Mouse (Mus musculus): ENCODE results near the gene Tmem198b. TPM values are rescaled to one million over a fixed set of nuclear protein-coding genes. Genes with fewer than 3 reads are reported as not detected.
"Not testable (repeated sequence)": the region's sequence is repeated elsewhere in the genome, so short reads cannot be mapped to it uniquely, and the experiment has no call there.

The Tmem198b gene
- polyA plus RNA-seq, 1 experiment from 2014 or later = 16.9 TPM

DNA sequence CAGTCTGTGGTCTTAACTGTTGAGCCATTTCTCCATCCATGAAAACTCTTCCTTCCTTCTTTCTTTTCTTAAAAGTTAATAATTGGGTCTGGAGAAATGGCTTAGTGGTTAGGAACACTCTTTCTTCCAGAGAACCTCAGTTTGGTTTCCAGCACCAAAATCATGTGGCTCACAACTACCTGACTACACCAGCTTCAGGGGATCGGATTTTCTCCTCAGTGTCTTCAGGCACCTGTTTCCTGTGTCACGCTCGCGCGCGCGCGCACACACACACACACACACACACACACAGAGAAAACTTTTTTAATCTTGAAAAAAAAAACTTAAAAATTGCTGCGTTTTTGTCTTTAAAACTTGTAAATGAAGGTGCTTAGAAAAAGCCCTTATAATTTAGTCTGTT lies 19.7 kb upstream of the Tmem198b start:
- Histone ChIP-seq H3K4me1 (ENCODE audit: control insufficient read depth, insufficient read depth, low read length) (peaks cover 4% of the 10 kb centered on the region), H3K4me2 (ENCODE audit: low read depth) (no peak overlapping the region), H3K27ac (ENCODE audit: low read depth, low read length) (no peak overlapping the region), H3K4me3 (ENCODE audit: low read depth, low read length) (no peak overlapping the region), H3K27me3 (ENCODE audit: control insufficient read depth, insufficient read depth, low read length) (no peaks in the 10 kb centered on the region), H3K9ac (ENCODE audit: low read length) (no peak overlapping the region), H3K36me3 (ENCODE audit: control insufficient read depth, insufficient read depth, low read length) (no peaks in the 10 kb centered on the region; the same call in none of the 2 replicates), H3K9me3 (ENCODE audit: control insufficient read depth, low read length) (no peaks in the 10 kb centered on the region)
- DNase-seq (ENCODE audit: low spot score) (no peak), ATAC-seq (ENCODE audit: insufficient read depth, low FRiP score, low TSS enrichment) (no peak)
- WGBS = 96% methylated on average over 9 of the region's 9 CpGs

DNA sequence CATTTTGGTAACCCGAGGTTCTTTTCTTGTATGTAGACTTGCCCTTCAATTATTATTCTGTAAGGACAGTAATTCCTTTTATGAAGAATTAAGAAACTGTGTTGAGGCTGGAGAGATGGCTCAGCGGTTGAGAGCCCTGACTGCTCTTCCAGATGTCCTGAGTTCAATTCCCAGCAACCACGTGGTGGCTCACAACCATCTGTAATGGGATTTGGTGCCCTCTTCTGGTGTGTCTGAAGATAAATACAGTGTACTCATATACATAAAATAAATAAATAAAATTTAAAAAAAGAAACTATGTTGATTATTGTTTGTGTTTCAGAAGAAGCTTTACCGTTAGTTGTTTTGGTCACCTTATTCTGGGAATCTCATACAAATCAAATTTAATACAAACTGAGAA lies 18.9 kb upstream of the Tmem198b start:
- peak overlapping the region; percentile 67; the same call in 1 of the 2 replicates for H3K4me2 ChIP-seq (ENCODE audit: low read depth)
- DNase-seq (ENCODE audit: low spot score); H3K4me3 ChIP-seq (ENCODE audit: low read depth, low read length); H3K27me3 ChIP-seq (ENCODE audit: control insufficient read depth, insufficient read depth, low read length); H3K36me3 ChIP-seq (ENCODE audit: control insufficient read depth, insufficient read depth, low read length); ATAC-seq (ENCODE audit: insufficient read depth, low FRiP score, low TSS enrichment); H3K4me1 ChIP-seq (ENCODE audit: control insufficient read depth, insufficient read depth, low read length); H3K9ac ChIP-seq (ENCODE audit: low read length); H3K27ac ChIP-seq (ENCODE audit: low read depth, low read length); H3K9me3 ChIP-seq (ENCODE audit: control insufficient read depth, low read length): not testable (repeated sequence)
- 74% methylated on average over 4 of the region's 4 CpGs for WGBS

DNA sequence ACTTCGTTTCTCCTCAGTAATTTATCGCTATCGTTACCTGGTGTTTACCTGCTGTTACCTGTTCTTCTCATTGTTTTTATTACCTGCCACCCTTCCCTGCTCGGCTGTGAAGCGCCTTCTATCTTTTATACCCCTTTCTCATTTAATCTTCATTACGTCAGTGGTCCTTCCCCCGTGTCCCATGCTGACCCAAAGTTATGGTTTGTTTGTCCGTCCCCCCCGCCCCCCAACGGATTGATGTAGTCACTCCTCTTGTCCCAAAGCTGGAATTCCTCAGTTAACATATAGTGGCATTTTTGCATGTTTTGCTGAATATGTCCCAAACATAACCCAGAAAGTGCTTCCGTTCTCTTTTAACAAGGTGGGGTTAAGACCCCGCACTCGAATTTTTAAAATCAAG lies 18.0 kb upstream of the Tmem198b start:
- no peak overlapping the region for H3K27ac ChIP-seq (ENCODE audit: low read depth, low read length)
- WGBS = 7% methylated on average over 13 of the region's 13 CpGs
- H3K4me3 ChIP-seq (ENCODE audit: low read depth, low read length) = peak overlapping the region; percentile 88
- no peak for DNase-seq (ENCODE audit: low spot score)
- peaks cover 4% of the 10 kb centered on the region for H3K4me1 ChIP-seq (ENCODE audit: control insufficient read depth, insufficient read depth, low read length)
- no peaks in the 10 kb centered on the region for H3K27me3 ChIP-seq (ENCODE audit: control insufficient read depth, insufficient read depth, low read length)
- H3K4me2 ChIP-seq (ENCODE audit: low read depth) = peak overlapping the region; percentile 67
- peak; percentile 3; the same call in 1 of the 2 replicates for ATAC-seq (ENCODE audit: insufficient read depth, low FRiP score, low TSS enrichment)
- H3K36me3 ChIP-seq (ENCODE audit: control insufficient read depth, insufficient read depth, low read length) = no peaks in the 10 kb centered on the region; the same call in none of the 2 replicates
- H3K9ac ChIP-seq (ENCODE audit: low read length) = peak overlapping the region; percentile 77
- H3K9me3 ChIP-seq (ENCODE audit: control insufficient read depth, low read length) = no peaks in the 10 kb centered on the region

DNA sequence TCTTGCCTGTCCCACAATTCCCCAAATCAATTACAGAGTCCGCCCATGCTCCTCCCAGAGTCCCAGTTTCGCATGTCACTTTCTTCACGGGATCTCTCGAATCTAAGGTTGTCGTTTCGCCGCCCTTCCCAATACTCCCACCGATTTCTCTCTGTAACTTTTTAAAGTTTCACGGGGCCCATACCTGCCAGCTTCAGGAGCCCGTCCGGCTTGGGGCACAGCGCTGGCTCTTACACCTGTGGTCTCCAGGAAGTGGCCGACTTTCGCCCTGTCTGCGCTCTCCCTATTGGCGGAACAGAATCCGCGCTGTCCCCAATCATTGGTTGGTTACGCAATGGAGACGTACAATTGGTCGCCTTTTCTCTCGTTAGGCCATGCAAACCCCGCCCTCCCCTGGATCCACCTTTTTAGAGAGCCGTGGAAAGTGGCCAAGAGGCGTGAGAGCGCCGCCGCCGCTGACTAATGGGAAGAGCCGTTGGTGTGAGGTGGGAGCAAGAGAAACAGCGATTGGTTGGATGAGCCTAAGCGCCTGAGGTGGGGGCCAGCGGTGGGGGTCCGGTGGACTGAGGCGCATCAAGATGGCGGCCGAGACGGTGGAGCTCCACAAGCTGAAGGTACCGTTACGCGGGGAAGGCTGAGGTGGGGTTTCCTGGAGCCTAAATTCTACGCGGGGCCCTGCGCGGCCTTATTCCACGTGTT lies 17.3 kb upstream of the Tmem198b start, which contains the start of gene Ormdl2:
Gene Ormdl2 (minus strand): TSS at position 288 of the 699 bp plus-strand sequence.
- peak; percentile 99 for DNase-seq (ENCODE audit: low spot score)
- no peaks in the 10 kb centered on the region for H3K9me3 ChIP-seq (ENCODE audit: control insufficient read depth, low read length)
- H3K27ac ChIP-seq (ENCODE audit: low read depth, low read length) = no peak within 1 kb of the TSS
- peak; percentile 100 for ATAC-seq (ENCODE audit: insufficient read depth, low FRiP score, low TSS enrichment)
- H3K9ac ChIP-seq (ENCODE audit: low read length) = peak within 1 kb of the TSS; percentile 77
- peaks cover 4% of the 10 kb centered on the region for H3K4me1 ChIP-seq (ENCODE audit: control insufficient read depth, insufficient read depth, low read length)
- peaks cover 1% of the 10 kb centered on the region for H3K36me3 ChIP-seq (ENCODE audit: control insufficient read depth, insufficient read depth, low read length)
- peak within 1 kb of the TSS; percentile 88 for H3K4me3 ChIP-seq (ENCODE audit: low read depth, low read length)
- WGBS = under 1% methylated on average over 46 of the region's 46 CpGs
- H3K27me3 ChIP-seq (ENCODE audit: control insufficient read depth, insufficient read depth, low read length) = no peaks in the 10 kb centered on the region
- peak within 1 kb of the TSS; percentile 67 for H3K4me2 ChIP-seq (ENCODE audit: low read depth)

DNA sequence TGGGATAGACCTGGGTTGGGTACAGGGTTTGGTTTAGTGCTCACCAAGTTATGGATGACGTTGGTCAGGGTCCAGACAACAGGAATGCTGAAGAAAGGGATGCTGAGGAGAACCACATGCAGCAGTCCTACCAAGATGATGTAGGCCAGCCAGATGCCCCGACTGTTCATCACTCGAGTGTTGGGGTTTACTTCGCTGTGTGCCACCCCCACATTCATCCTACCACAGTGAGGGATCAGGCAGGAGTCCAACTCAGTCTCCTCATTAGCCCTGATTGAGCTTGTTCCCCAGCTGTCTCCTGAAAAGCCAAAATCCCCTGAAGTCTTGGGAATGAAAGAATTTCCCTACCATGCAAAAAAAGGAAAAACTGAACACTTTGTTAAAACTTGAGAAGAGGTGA lies 16.0 kb upstream of the Tmem198b start:
- peaks cover 6% of the 10 kb centered on the region for H3K36me3 ChIP-seq (ENCODE audit: control insufficient read depth, insufficient read depth, low read length)

DNA sequence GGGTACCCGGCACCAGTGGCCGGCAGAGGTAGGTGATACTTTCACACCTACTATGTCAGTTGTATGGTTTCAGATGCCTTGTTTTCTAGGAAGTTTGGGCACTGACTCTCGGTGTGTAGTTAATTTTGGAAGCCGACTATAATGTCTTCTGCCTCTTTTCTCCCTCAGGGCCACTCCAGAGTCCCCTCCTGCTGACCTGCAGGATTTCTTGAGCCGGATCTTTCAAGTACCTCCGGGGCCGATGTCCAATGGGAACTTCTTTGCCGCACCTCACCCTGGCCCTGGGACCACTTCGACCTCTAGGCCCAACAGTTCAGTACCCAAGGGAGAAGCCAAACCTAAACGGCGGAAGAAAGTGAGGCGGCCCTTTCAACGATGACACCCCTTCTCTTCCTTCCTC lies 12.9 kb upstream of the Tmem198b start, which contains the start of gene Sarnp:
Gene Sarnp (plus strand): TSS at position 301 of the 400 bp plus-strand sequence.
- DNase-seq (ENCODE audit: low spot score) (no peak), ATAC-seq (ENCODE audit: insufficient read depth, low FRiP score, low TSS enrichment) (no peak)
- H3K27ac ChIP-seq (ENCODE audit: low read depth, low read length) = no peak within 1 kb of the TSS
- no peak within 1 kb of the TSS for H3K4me2 ChIP-seq (ENCODE audit: low read depth)
- no peak within 1 kb of the TSS for H3K4me3 ChIP-seq (ENCODE audit: low read depth, low read length)
- H3K4me1 ChIP-seq (ENCODE audit: control insufficient read depth, insufficient read depth, low read length) = no peaks in the 10 kb centered on the region
- H3K27me3 ChIP-seq (ENCODE audit: control insufficient read depth, insufficient read depth, low read length) = no peaks in the 10 kb centered on the region
- H3K36me3 ChIP-seq (ENCODE audit: control insufficient read depth, insufficient read depth, low read length) = peaks cover 10% of the 10 kb centered on the region
- no peak within 1 kb of the TSS for H3K9ac ChIP-seq (ENCODE audit: low read length)
- WGBS = 89% methylated on average over 13 of the region's 13 CpGs
- no peaks in the 10 kb centered on the region for H3K9me3 ChIP-seq (ENCODE audit: control insufficient read depth, low read length)

More for the DNA sequence above, 16.0 kb upstream of the Tmem198b start:
- ATAC-seq (ENCODE audit: insufficient read depth, low FRiP score, low TSS enrichment) (no peak), DNase-seq (ENCODE audit: low spot score) (no peak)
- Histone ChIP-seq H3K9ac (ENCODE audit: low read length) (no peak overlapping the region), H3K4me3 (ENCODE audit: low read depth, low read length) (no peak overlapping the region), H3K4me2 (ENCODE audit: low read depth) (no peak overlapping the region), H3K27me3 (ENCODE audit: control insufficient read depth, insufficient read depth, low read length) (no peaks in the 10 kb centered on the region), H3K27ac (ENCODE audit: low read depth, low read length) (no peak overlapping the region), H3K4me1 (ENCODE audit: control insufficient read depth, insufficient read depth, low read length) (peaks cover 4% of the 10 kb centered on the region), H3K9me3 (ENCODE audit: control insufficient read depth, low read length) (no peaks in the 10 kb centered on the region)
- WGBS = 88% methylated on average over 4 of the region's 4 CpGs

DNA sequence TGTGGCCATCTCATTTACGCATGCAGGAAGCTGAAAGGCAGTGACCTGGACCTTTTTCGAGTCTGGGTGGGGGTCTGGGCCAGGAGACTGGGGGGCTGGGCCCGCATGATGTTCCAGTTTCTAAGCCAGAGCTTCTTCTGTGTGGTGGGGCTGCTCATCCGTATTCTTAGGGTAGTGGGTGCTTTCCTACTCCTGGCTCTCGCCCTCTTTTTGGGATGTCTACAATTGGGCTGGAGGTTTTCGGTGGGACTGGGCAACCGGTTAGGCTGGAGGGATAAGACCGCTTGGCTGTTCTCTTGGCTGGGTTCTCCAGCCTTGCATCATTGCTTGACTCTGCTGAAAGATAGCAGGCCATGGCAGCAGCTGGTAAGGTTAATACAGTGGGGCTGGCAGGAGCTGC lies 2.8 kb upstream of the Tmem198b start:
- WGBS = 94% methylated on average over 8 of the region's 8 CpGs
- ATAC-seq (ENCODE audit: insufficient read depth, low FRiP score, low TSS enrichment) = no peak

DNA sequence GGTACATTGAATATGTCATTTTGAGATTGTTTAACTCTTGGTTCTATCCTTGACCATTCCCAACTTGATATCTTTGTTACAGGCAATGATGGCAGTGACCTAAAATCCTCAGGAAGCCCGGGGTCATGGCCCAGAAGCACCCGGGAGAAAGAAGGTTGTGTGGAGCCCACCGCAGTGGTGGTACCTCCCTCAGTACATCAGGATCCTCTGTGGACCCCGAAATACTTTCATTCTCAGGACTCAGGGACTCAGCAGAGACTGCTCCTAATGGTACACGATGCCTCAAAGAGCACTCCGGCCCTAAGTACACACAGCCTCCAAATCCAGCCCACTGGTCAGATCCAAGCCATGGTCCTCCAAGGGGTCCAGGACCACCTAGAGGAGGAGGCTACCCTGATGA lies 1.9 kb upstream of the Tmem198b start:
- Histone ChIP-seq H3K4me2 (ENCODE audit: low read depth) (peak overlapping the region; percentile 90), H3K36me3 (ENCODE audit: control insufficient read depth, insufficient read depth, low read length) (peaks cover 4% of the 10 kb centered on the region; the same call in 1 of the 2 replicates), H3K9ac (ENCODE audit: low read length) (peak overlapping the region; percentile 83), H3K9me3 (ENCODE audit: control insufficient read depth, low read length) (no peaks in the 10 kb centered on the region), H3K4me3 (ENCODE audit: low read depth, low read length) (peak overlapping the region; percentile 76), H3K27ac (ENCODE audit: low read depth, low read length) (no peak overlapping the region), H3K4me1 (ENCODE audit: control insufficient read depth, insufficient read depth, low read length) (peaks cover 24% of the 10 kb centered on the region), H3K27me3 (ENCODE audit: control insufficient read depth, insufficient read depth, low read length) (no peaks in the 10 kb centered on the region)
- ATAC-seq (ENCODE audit: insufficient read depth, low FRiP score, low TSS enrichment) = no peak
- 64% methylated on average over 6 of the region's 6 CpGs for WGBS
- DNase-seq (ENCODE audit: low spot score) = no peak

More for the DNA sequence above, 2.8 kb upstream of the Tmem198b start:
- Histone ChIP-seq H3K4me2 (ENCODE audit: low read depth) (peak overlapping the region; percentile 30), H3K4me1 (ENCODE audit: control insufficient read depth, insufficient read depth, low read length) (peaks cover 24% of the 10 kb centered on the region), H3K4me3 (ENCODE audit: low read depth, low read length) (no peak overlapping the region), H3K36me3 (ENCODE audit: control insufficient read depth, insufficient read depth, low read length) (no peaks in the 10 kb centered on the region; the same call in 1 of the 2 replicates), H3K9ac (ENCODE audit: low read length) (no peak overlapping the region), H3K27ac (ENCODE audit: low read depth, low read length) (no peak overlapping the region), H3K27me3 (ENCODE audit: control insufficient read depth, insufficient read depth, low read length) (no peaks in the 10 kb centered on the region), H3K9me3 (ENCODE audit: control insufficient read depth, low read length) (no peaks in the 10 kb centered on the region)
- no peak for DNase-seq (ENCODE audit: low spot score)

Data from neural tube, embryonic 11.5 days (tissue).